Mouse (Mus musculus) CD4-positive helper T cell, adult 2 months (primary cell): ENCODE results near the gene Olfr92.

ENCODE experiments used
- DNase-seq: peaks from one replicate; pipeline ENCODE4 v3.0.0-alpha.2; 2012; ENCODE audit warnings: low read depth, missing footprints, low spot score

Gene Olfr92

DNA sequence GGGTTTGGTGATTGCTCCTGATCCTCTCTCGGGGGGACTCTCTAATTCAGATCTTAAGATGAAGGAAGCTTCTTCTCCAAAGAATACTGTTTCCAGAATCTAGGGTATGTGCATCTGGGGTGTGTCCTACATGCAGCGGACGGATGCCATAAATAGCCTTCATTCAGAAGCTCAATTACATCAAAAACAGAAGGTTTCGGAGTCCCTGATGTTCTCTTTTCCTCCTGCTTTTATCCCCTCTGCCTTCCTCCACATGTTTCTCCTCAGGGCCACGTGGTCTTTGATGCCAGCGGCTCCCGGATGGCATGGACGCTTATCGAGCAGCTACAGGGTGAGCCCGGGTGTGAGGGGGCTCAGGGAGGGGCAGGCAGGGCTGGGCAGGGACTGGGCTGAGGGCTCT is 56.8 kb downstream of the Olfr92 start:
- no peak for DNase-seq

DNA sequence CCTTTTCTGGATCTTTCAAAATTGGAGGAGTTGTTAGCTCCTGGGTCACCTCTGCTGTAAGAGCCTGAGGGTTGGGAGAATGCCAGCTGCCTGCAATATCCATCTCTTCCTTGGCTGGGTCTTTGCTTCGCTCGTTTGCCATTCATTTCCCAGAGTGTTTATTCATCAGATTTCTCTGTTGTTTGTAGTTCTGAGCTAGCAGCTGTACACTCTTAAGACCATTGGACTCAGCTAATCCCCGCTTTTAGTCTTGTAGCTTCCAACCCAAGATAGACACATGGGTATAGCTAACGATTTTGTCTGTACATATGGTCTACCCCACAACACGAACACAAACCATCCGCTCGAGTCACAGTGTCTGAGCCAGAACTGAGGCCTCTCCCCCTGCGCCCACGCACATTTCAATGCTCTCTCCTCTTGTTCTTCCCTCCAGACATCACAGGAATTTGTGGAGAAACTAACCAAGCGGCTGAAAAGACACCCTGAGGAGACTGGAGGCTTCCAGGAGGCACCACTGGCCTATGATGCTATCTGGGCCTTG is 57.7 kb downstream of the Olfr92 start:
- DNase-seq, result no peak

DNA sequence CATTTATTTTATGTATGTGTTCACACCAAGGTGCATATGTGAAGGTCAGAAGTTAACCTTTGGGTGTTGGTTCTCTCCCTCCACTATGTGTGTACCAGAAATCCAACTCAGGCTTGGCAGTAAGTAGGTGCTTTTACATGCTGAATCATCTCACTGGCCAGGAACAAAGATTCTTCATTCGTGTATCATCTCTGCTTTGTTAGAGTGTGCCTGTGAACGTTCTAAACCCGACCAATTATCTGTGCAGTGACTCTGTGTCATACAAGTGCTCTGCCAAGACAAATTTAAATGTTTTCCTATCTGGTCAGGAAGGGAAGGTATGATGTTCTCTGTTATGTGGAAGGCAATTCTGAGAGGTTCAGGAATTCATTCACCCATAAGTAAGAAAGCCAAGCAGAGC is 58.5 kb downstream of the Olfr92 start:
- DNase-seq, result no peak
